Mouse (Mus musculus): ENCODE results near the gene Slc30a9. TPM values are rescaled to one million over a fixed set of nuclear protein-coding genes. Genes with fewer than 3 reads are reported as not detected.

The Slc30a9 gene
- polyA plus RNA-seq, 1 experiment from 2014 or later = 107 TPM

GRCm38 (mm10) chr5:67404380-67404779 is 97.6 kb downstream of the Slc30a9 start:
- Histone ChIP-seq H3K4me3 (ENCODE audit: low read length) (no peak overlapping the region), H3K9ac (replicated peaks; ENCODE audit: low read length) (no peak overlapping the region), H3K9me3 (ENCODE audit: low read length) (no peaks in the 10 kb centered on the region), H3K4me2 (replicated peaks; ENCODE audit: low read depth, low read length) (no peak overlapping the region), H3K4me1 (ENCODE audit: insufficient read depth, low read length) (peaks cover 25% of the 10 kb centered on the region), H3K36me3 (ENCODE audit: insufficient read depth, low read length) (0 out of 2 replicates have a peak, but pooled peaks cover 3% of the 10 kb centered on the region), H3K27ac (ENCODE audit: low read length) (no peak overlapping the region), H3K27me3 (ENCODE audit: insufficient read depth, low read length) (no peaks in the 10 kb centered on the region)
- ATAC-seq (ENCODE audit: low FRiP score, low TSS enrichment) = 0 out of 2 replicates have a peak, but pooled peaks have one; percentile 36
- 15% methylated on average over 6 of the region's 7 CpGs for WGBS

- no peaks in the 10 kb centered on the region for H3K9me3 ChIP-seq (ENCODE audit: low read length)
- no peak overlapping the region for H3K27ac ChIP-seq (ENCODE audit: low read length)
- ATAC-seq (ENCODE audit: low FRiP score, low TSS enrichment) = no peak
- H3K4me1 ChIP-seq (ENCODE audit: insufficient read depth, low read length) = peaks cover 21% of the 10 kb centered on the region
- no peak overlapping the region for H3K4me3 ChIP-seq (ENCODE audit: low read length)
- 0 out of 2 replicates have a peak, but pooled peaks cover 3% of the 10 kb centered on the region for H3K36me3 ChIP-seq (ENCODE audit: insufficient read depth, low read length)
- no peak overlapping the region for H3K9ac ChIP-seq (replicated peaks; ENCODE audit: low read length)
- 61% methylated on average over 9 of the region's 9 CpGs for WGBS
- H3K27me3 ChIP-seq (ENCODE audit: insufficient read depth, low read length) = no peaks in the 10 kb centered on the region
- H3K4me2 ChIP-seq (replicated peaks; ENCODE audit: low read depth, low read length) = no peak overlapping the region
Measured at GRCm38 (mm10) chr5:67404919-67405318, 98.2 kb downstream of the Slc30a9 start.

Other genes starting within 250 kb of the Slc30a9 start
- 0.53 and 0.64 TPM in 2 replicates for gene Phox2b, start 207.7 kb upstream of the Slc30a9 start, polyA plus RNA-seq (2015; fragmentation: Nextera tagmentation; extraction: Ambion mirVana)
- gene Tmem33, start 46.4 kb upstream of the Slc30a9 start, polyA plus RNA-seq (2015; fragmentation: Nextera tagmentation; extraction: Ambion mirVana) = 113 and 118 TPM in 2 replicates
- gene Bend4, start 121.4 kb downstream of the Slc30a9 start, polyA plus RNA-seq (2015; fragmentation: Nextera tagmentation; extraction: Ambion mirVana) = 6.0 and 7.0 TPM in 2 replicates